Mouse (Mus musculus) heart, embryonic 15.5 days (tissue): ENCODE data around the gene Tbc1d9b. TPM values are rescaled to one million over a fixed set of nuclear protein-coding genes. Genes with fewer than 3 reads are reported as not detected.

ENCODE experiments used
- ATAC-seq: fragments of 200-750 bp; cut with Nextera tagmentation; replicated peaks from 2 replicates; pipeline ENCODE4 v1.8.0; 2017; ENCODE audit warnings: low read depth, moderate TSS enrichment; ENCODE audit not compliant: insufficient number of reproducible peaks, insufficient read depth, low FRiP score
- H3K27ac ChIP-seq: fragments of 300-500 bp; sonication (generic); 2 replicates; pipeline ENCODE4 v1.5.1; 2015; ENCODE audit warnings: mild to moderate bottlenecking, inconsistent platforms
- H3K27me3 ChIP-seq: fragments of 300-500 bp; sonication (generic); 2 replicates; pipeline ENCODE4 v1.6.1; 2015; ENCODE audit warnings: inconsistent platforms
- H3K36me3 ChIP-seq: fragments of 300-500 bp; sonication (generic); 2 replicates; pipeline ENCODE4 v1.6.1; 2015; ENCODE audit warnings: mild to moderate bottlenecking, inconsistent platforms
- H3K4me1 ChIP-seq: fragments of 300-500 bp; sonication (generic); replicated peaks from 2 replicates; pipeline ENCODE4 v1.6.1; 2015; ENCODE audit warnings: inconsistent platforms
- H3K4me2 ChIP-seq: fragments of 300-500 bp; sonication (generic); 2 replicates; pipeline ENCODE4 v1.6.1; 2015; ENCODE audit warnings: inconsistent platforms, mild to moderate bottlenecking, moderate library complexity
- H3K4me3 ChIP-seq: fragments of 300-500 bp; sonication (generic); 2 replicates; pipeline ENCODE4 v1.5.1; 2015; ENCODE audit warnings: mild to moderate bottlenecking, inconsistent platforms
- H3K9ac ChIP-seq: fragments of 300-500 bp; sonication (generic); 2 replicates; pipeline ENCODE4 v1.6.1; 2015; ENCODE audit warnings: mild to moderate bottlenecking, inconsistent platforms
- H3K9me3 ChIP-seq: fragments of 300-500 bp; sonication (generic); replicated peaks from 2 replicates; pipeline ENCODE4 v1.6.1; 2016; ENCODE audit warnings: inconsistent platforms
- WGBS: fragments of 180-500 bp; shearing (Covaris S2); methylation state at CpG from one replicate; pipeline ENCODE4 v1.1.7; 2015; ENCODE audit warnings: mixed read lengths; 5-methylcytosine and 5-hydroxymethylcytosine counted together
- polyA plus RNA-seq: library from polyadenylated mRNA; unstranded; fragments of >200 nt; fragmentation: Nextera tagmentation; extraction: Ambion mirVana; gene quantifications from 2 replicates; pipeline ENCODE4 v1.2.1, GENCODE M21; 2015

The Tbc1d9b gene
- polyA plus RNA-seq, 1 experiment from 2014 or later, result 25.6 TPM

GRCm38 (mm10) chr11:50178532-50179488 is 47.6 kb downstream of the Tbc1d9b start:
- WGBS, result 69% methylated on average over 5 of the region's 5 CpGs
- Histone ChIP-seq H3K9ac (no peak overlapping the region), H3K27ac (peak overlapping the region; percentile 41; the same call in 1 of the 2 replicates), H3K4me3 (no peak overlapping the region), H3K4me2 (no peak overlapping the region), H3K4me1 (peaks cover 19% of the 10 kb centered on the region), H3K36me3 (no peaks in the 10 kb centered on the region), H3K27me3 (no peaks in the 10 kb centered on the region), H3K9me3 (no peaks in the 10 kb centered on the region)
- no peak for ATAC-seq

GRCm38 (mm10) chr11:50180478-50181231 is 49.5 kb downstream of the Tbc1d9b start:
- no peak overlapping the region for H3K4me3 ChIP-seq
- ATAC-seq, result no peak

DNA sequence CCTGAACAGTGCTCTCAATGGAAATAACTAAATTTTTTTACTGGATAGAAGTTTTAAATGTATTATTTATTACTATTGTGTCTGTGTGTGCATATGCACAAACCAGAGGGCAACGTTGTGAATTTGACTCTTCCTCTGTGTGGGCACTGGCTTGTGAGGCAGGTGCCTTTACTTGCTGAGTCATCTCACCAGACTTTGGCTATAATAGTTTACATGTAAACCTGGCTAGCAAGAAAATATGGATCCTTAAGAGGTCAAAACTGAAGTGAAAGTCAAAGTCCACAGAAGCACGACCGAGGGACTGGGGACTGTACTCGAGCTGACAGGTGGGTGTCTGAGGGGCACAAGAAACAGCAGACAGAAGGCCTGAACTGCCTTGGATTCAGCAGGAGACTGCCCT is 51.5 kb downstream of the Tbc1d9b start:
- Histone ChIP-seq H3K4me1 (peaks cover 15% of the 10 kb centered on the region; the same call in 1 of the 2 replicates), H3K9me3 (no peaks in the 10 kb centered on the region), H3K4me3 (no peak overlapping the region), H3K9ac (no peak overlapping the region), H3K27ac (no peak overlapping the region), H3K27me3 (no peaks in the 10 kb centered on the region), H3K36me3 (no peaks in the 10 kb centered on the region), H3K4me2 (no peak overlapping the region)
- 74% methylated on average over 4 of the region's 4 CpGs for WGBS
- no peak for ATAC-seq

More at GRCm38 (mm10) chr11:50180478-50181231, 49.5 kb downstream of the Tbc1d9b start:
- no peak overlapping the region for H3K27ac ChIP-seq
- no peaks in the 10 kb centered on the region for H3K36me3 ChIP-seq
- no peaks in the 10 kb centered on the region for H3K9me3 ChIP-seq
- no peaks in the 10 kb centered on the region for H3K27me3 ChIP-seq
- H3K9ac ChIP-seq, result no peak overlapping the region
- H3K4me2 ChIP-seq, result no peak overlapping the region
- H3K4me1 ChIP-seq, result peaks cover 15% of the 10 kb centered on the region
- WGBS, result 69% methylated on average over 6 of the region's 6 CpGs

DNA sequence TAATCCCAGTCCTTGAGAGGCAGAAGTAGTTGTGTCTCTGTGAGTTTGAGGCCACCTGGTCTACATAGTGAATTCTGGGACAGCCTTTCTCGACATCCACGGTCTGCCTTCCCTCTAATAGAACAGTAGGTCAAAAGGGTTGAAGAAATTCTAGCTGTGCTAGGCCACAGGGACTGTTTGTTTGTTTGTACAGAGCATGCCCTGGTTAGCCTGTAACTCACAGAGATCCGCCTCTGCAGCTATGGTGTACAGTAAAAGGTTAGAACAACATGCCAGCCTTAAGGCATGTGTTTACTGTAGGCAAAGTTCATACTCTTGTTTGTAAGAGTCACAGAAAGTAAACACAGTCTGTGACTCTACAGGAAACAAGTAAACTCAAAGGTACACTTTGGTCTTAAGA is 53.6 kb downstream of the Tbc1d9b start:
- Histone ChIP-seq H3K36me3 (no peaks in the 10 kb centered on the region), H3K9ac (no peak overlapping the region), H3K9me3 (no peaks in the 10 kb centered on the region), H3K4me3 (no peak overlapping the region), H3K4me2 (no peak overlapping the region), H3K27me3 (no peaks in the 10 kb centered on the region), H3K27ac (no peak overlapping the region), H3K4me1 (peaks cover 8% of the 10 kb centered on the region; the same call in 1 of the 2 replicates)
- no peak for ATAC-seq
- WGBS, result 81% methylated on average over 3 of the region's 3 CpGs

GRCm38 (mm10) chr11:50188682-50189081 is 57.5 kb downstream of the Tbc1d9b start:
- H3K4me2 ChIP-seq, result no peak overlapping the region
- no peaks in the 10 kb centered on the region for H3K9me3 ChIP-seq
- H3K27me3 ChIP-seq, result no peaks in the 10 kb centered on the region
- no peak overlapping the region for H3K27ac ChIP-seq
- 0 out of 2 replicates have a peak, but pooled peaks cover 3% of the 10 kb centered on the region for H3K4me1 ChIP-seq
- no peaks in the 10 kb centered on the region for H3K36me3 ChIP-seq
- WGBS, result 78% methylated on average over 7 of the region's 7 CpGs
- H3K4me3 ChIP-seq, result no peak overlapping the region
- H3K9ac ChIP-seq, result no peak overlapping the region
- ATAC-seq, result no peak

- 65% methylated on average over 4 of the region's 4 CpGs for WGBS
- Histone ChIP-seq H3K4me2 (no peak overlapping the region), H3K9ac (no peak overlapping the region), H3K36me3 (no peaks in the 10 kb centered on the region), H3K9me3 (no peaks in the 10 kb centered on the region), H3K27me3 (no peaks in the 10 kb centered on the region), H3K27ac (no peak overlapping the region), H3K4me3 (no peak overlapping the region), H3K4me1 (no peaks in the 10 kb centered on the region)
- no peak for ATAC-seq
Observed at GRCm38 (mm10) chr11:50190362-50190761, 59.2 kb downstream of the Tbc1d9b start.

- no peak overlapping the region for H3K27ac ChIP-seq
- no peak overlapping the region for H3K9ac ChIP-seq
- H3K4me3 ChIP-seq, result no peak overlapping the region
- H3K9me3 ChIP-seq, result no peaks in the 10 kb centered on the region
- H3K27me3 ChIP-seq, result no peaks in the 10 kb centered on the region
- H3K4me1 ChIP-seq, result no peaks in the 10 kb centered on the region
- WGBS, result 86% methylated on average over 3 of the region's 3 CpGs
- no peak for ATAC-seq
- peaks cover 2% of the 10 kb centered on the region; the same call in 1 of the 2 replicates for H3K36me3 ChIP-seq
- H3K4me2 ChIP-seq, result no peak overlapping the region
Observed at GRCm38 (mm10) chr11:50192278-50192677, 61.1 kb downstream of the Tbc1d9b start.

DNA sequence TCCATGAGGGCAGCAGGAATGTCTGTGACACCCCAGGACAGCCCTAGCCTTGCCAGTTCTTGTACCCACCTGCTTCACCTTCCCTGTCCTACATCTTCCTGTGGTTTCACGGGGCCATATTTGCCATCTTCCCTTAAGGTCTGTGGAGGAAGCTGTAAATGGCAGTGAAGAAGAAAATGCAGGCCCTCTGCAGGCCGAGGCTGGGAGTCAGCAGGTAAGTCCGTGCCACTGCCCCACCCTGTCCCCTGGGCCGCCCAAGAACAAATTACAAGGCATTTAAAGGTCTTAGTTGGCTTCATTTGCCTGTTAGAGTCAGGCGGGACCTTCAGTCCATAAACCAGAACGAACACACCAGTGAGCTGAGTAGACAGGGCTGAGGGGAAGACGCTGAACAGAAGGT is 62.9 kb downstream of the Tbc1d9b start:
- H3K9me3 ChIP-seq, result no peaks in the 10 kb centered on the region
- H3K9ac ChIP-seq, result no peak overlapping the region
- no peak overlapping the region for H3K4me3 ChIP-seq
- no peaks in the 10 kb centered on the region for H3K27me3 ChIP-seq
- peaks cover 18% of the 10 kb centered on the region for H3K36me3 ChIP-seq
- no peak overlapping the region for H3K27ac ChIP-seq
- H3K4me1 ChIP-seq, result no peaks in the 10 kb centered on the region
- H3K4me2 ChIP-seq, result no peak overlapping the region
- 79% methylated on average over 7 of the region's 7 CpGs for WGBS
- ATAC-seq, result no peak

DNA sequence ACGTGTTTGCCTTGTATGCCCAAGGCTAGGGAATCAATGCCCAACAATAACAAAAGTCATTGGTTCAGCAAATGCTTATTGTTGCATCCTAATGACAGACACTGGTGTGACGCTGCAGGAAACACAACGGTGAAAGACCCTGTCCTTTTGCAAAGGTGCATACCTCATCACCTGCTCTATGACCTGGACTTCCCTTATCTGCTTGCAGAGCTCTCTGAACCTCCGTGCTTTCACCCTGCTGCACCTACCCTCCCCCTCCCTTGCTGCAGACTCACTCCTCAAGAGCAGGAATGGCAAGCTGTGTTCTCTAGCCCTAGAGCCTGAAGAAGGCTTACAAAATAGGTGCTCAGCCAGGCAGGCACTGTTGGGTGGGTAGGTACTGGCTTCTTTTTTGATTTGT is 63.6 kb downstream of the Tbc1d9b start:
- Histone ChIP-seq H3K9ac (no peak overlapping the region), H3K4me1 (no peaks in the 10 kb centered on the region), H3K9me3 (no peaks in the 10 kb centered on the region), H3K27me3 (no peaks in the 10 kb centered on the region), H3K4me3 (no peak overlapping the region), H3K4me2 (no peak overlapping the region), H3K27ac (no peak overlapping the region), H3K36me3 (peaks cover 25% of the 10 kb centered on the region)
- ATAC-seq, result no peak
- 66% methylated on average over 4 of the region's 4 CpGs for WGBS

GRCm38 (mm10) chr11:50197500-50197899 is 66.3 kb downstream of the Tbc1d9b start:
- no peak for ATAC-seq
- Histone ChIP-seq H3K27ac (no peak overlapping the region), H3K27me3 (no peaks in the 10 kb centered on the region), H3K4me1 (peaks cover 4% of the 10 kb centered on the region; the same call in 1 of the 2 replicates), H3K9ac (no peak overlapping the region), H3K4me3 (no peak overlapping the region), H3K4me2 (no peak overlapping the region), H3K9me3 (no peaks in the 10 kb centered on the region), H3K36me3 (peaks cover 52% of the 10 kb centered on the region)
- WGBS, result 86% methylated on average over 4 of the region's 4 CpGs

- 89% methylated on average over 4 of the region's 5 CpGs for WGBS
- H3K36me3 ChIP-seq, result peaks cover 61% of the 10 kb centered on the region
- no peak overlapping the region for H3K27ac ChIP-seq
- peaks cover 4% of the 10 kb centered on the region; the same call in 1 of the 2 replicates for H3K4me1 ChIP-seq
- H3K9ac ChIP-seq, result no peak overlapping the region
- no peak for ATAC-seq
- no peak overlapping the region for H3K4me2 ChIP-seq
- no peak overlapping the region for H3K4me3 ChIP-seq
- H3K27me3 ChIP-seq, result no peaks in the 10 kb centered on the region
- H3K9me3 ChIP-seq, result no peaks in the 10 kb centered on the region
Observed at GRCm38 (mm10) chr11:50198219-50198846, 67.1 kb downstream of the Tbc1d9b start.
